Mouse (Mus musculus) intestine, postnatal 0 days (tissue): Measurements from ENCODE around the gene Prr18. TPM values are rescaled to one million over a fixed set of nuclear protein-coding genes. Genes with fewer than 3 reads are reported as not detected.

Experiments
- ATAC-seq: fragments of 200-750 bp; cut with Nextera tagmentation; 2 replicates; pipeline ENCODE4 v1.8.0; 2017; ENCODE audit warnings: mild to moderate bottlenecking, moderate TSS enrichment, moderate library complexity
- H3K27ac ChIP-seq: fragments of 300-500 bp; sonication (generic); 2 replicates; pipeline ENCODE4 v1.5.1; 2014; ENCODE audit warnings: mild to moderate bottlenecking, low read depth, low read length, moderate library complexity
- H3K27me3 ChIP-seq: fragments of 300-500 bp; sonication (generic); replicated peaks from 2 replicates; pipeline ENCODE4 v1.6.1; 2014; ENCODE audit warnings: low read length, mixed read lengths; ENCODE audit not compliant: control insufficient read depth, insufficient read depth
- H3K36me3 ChIP-seq: fragments of 300-500 bp; sonication (generic); 2 replicates; pipeline ENCODE4 v1.6.1; 2014; ENCODE audit warnings: mild to moderate bottlenecking, moderate library complexity; ENCODE audit not compliant: control insufficient read depth, insufficient read depth
- H3K4me1 ChIP-seq: fragments of 300-500 bp; sonication (generic); replicated peaks from 2 replicates; pipeline ENCODE4 v1.6.1; 2014; ENCODE audit warnings: antibody characterized with exemption, low read length, mixed read lengths; ENCODE audit not compliant: control insufficient read depth, insufficient read depth
- H3K4me2 ChIP-seq: fragments of 300-500 bp; sonication (generic); replicated peaks from 2 replicates; pipeline ENCODE4 v1.6.1; 2014; ENCODE audit warnings: low read depth, mild to moderate bottlenecking, moderate library complexity
- H3K4me3 ChIP-seq: fragments of 300-500 bp; sonication (generic); 2 replicates; pipeline ENCODE4 v1.5.1; 2014; ENCODE audit warnings: low read depth, low read length
- H3K9ac ChIP-seq: fragments of 300-500 bp; sonication (generic); 2 replicates; pipeline ENCODE4 v1.6.1; 2014; ENCODE audit warnings: mild to moderate bottlenecking, low read depth, low read length
- H3K9me3 ChIP-seq: fragments of 300-500 bp; sonication (generic); 2 replicates; pipeline ENCODE4 v1.6.1; 2016; ENCODE audit warnings: mixed run types; ENCODE audit not compliant: control insufficient read depth
- CTCF ChIP-seq: sonication (generic); IDR thresholded peaks from 2 replicates; pipeline ENCODE4 v1.5.1; 2016; ENCODE audit warnings: low read depth, mild to moderate bottlenecking, control low read depth, antibody characterized with exemption, moderate library complexity
- WGBS: fragments of 180-500 bp; shearing (Covaris S2); extraction: QIAGEN DNeasy Blood & Tissue Kit; methylation state at CpG from one replicate; pipeline ENCODE4 v1.1.7; 2014; 5-methylcytosine and 5-hydroxymethylcytosine counted together
- polyA plus RNA-seq: library from polyadenylated mRNA; unstranded; fragments of >200 nt; fragmentation: Nextera tagmentation; extraction: Ambion mirVana; gene quantifications from 2 replicates; pipeline ENCODE4 v1.2.1, GENCODE M21; 2015

Gene Prr18
- polyA plus RNA-seq, 1 experiment from 2014 or later, result 0.35 TPM

GRCm38 (mm10) chr17:8389790-8390095, 52.5 kb downstream of the Prr18 start:
- ATAC-seq, result no peak
- Histone ChIP-seq H3K27me3 (peaks cover 28% of the 10 kb centered on the region), H3K27ac (no peak overlapping the region), H3K4me3 (no peak overlapping the region), H3K9me3 (no peaks in the 10 kb centered on the region), H3K9ac (no peak overlapping the region), H3K4me1 (no peaks in the 10 kb centered on the region), H3K36me3 (no peaks in the 10 kb centered on the region), H3K4me2 (no peak overlapping the region)
- peak; percentile 33 for TF ChIP-seq CTCF
- WGBS, result 7% methylated on average over 10 of the region's 10 CpGs

- H3K9ac ChIP-seq, result no peak overlapping the region
- ATAC-seq, result no peak
- WGBS, result 64% methylated on average over 4 of the region's 4 CpGs
- H3K27me3 ChIP-seq, result peaks cover 28% of the 10 kb centered on the region
- H3K4me3 ChIP-seq, result no peak overlapping the region
- H3K4me2 ChIP-seq, result no peak overlapping the region
- TF ChIP-seq CTCF, result no peak
- no peak overlapping the region for H3K27ac ChIP-seq
- H3K9me3 ChIP-seq, result no peaks in the 10 kb centered on the region
- H3K36me3 ChIP-seq, result no peaks in the 10 kb centered on the region
- no peaks in the 10 kb centered on the region for H3K4me1 ChIP-seq
Observed at GRCm38 (mm10) chr17:8390487-8390886, 53.2 kb downstream of the Prr18 start.

Other genes starting within 250 kb of the Prr18 start
- gene Gm49673, start 189.7 kb upstream of the Prr18 start, polyA plus RNA-seq, result 0.08 TPM in 1 of 2 replicates, not detected in the other
- 49.5 and 53.3 TPM in 2 replicates for gene Rnaset2a, start 189.4 kb upstream of the Prr18 start, polyA plus RNA-seq
- gene Fgfr1op, start 172.0 kb upstream of the Prr18 start, polyA plus RNA-seq, result 12.4 and 13.4 TPM in 2 replicates
- 0.46 TPM in 2 replicates for gene Ccr6, start 101.4 kb upstream of the Prr18 start, polyA plus RNA-seq
- gene Mpc1, start 54.6 kb upstream of the Prr18 start, polyA plus RNA-seq, result 294 and 297 TPM in 2 replicates
- 126 and 135 TPM in 2 replicates for gene Sft2d1, start 26.4 kb upstream of the Prr18 start, polyA plus RNA-seq
- gene T2, start 18.5 kb downstream of the Prr18 start, polyA plus RNA-seq, result 0.10 TPM in 1 of 2 replicates, not detected in the other
- 0.12 TPM in 1 of 2 replicates, not detected in the other for gene T, start 97.0 kb downstream of the Prr18 start, polyA plus RNA-seq
- gene Pde10a, start 187.9 kb downstream of the Prr18 start, polyA plus RNA-seq, result 0.47 and 0.84 TPM in 2 replicates
- not detected in 2 replicates for gene Gm17087, start 229.5 kb downstream of the Prr18 start, polyA plus RNA-seq